Mouse (Mus musculus): ENCODE measurements around the gene Fcgr4. TPM values are rescaled to one million over a fixed set of nuclear protein-coding genes. Genes with fewer than 3 reads are reported as not detected.
A peak's percentile ranks its signal among the peaks of the same experiment; 100 is the strongest.

Gene Fcgr4
- polyA plus RNA-seq, 1 experiment from 2014 or later = 0.22 TPM

DNA sequence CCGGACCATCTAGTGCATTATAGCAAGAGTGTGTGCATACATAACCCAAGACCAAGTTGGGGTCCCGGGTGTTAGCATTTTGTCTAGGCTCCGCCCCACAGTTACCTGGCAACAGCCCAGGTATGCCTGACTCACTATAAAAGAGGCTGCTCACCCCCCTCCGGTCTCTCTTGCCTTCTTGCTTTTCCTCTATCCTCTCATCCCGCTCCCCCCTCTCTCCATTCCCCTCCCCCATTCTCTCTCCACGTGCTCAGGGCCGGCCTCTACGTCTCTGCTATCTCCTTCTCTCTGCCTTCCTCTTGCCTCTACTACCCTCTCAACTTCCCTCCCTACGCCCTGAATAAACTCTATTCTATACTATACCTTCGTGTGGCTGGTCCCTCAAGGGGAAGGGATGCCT lies 14.0 kb downstream of the Fcgr4 start:
- no peaks in the 10 kb centered on the region for H3K36me3 ChIP-seq (ENCODE audit: control insufficient read depth, insufficient read depth)
- peak; percentile 16; the same call in 1 of the 2 replicates for ATAC-seq
- H3K4me2 ChIP-seq (ENCODE audit: low read length) = peak overlapping the region; percentile 75
- peaks cover 3% of the 10 kb centered on the region; the same call in 1 of the 2 replicates for H3K27me3 ChIP-seq (replicated peaks; ENCODE audit: control insufficient read depth, insufficient read depth, low read length)
- WGBS = 4% methylated on average over 10 of the region's 10 CpGs
- H3K27ac ChIP-seq (ENCODE audit: low read length) = no peak overlapping the region
- no peaks in the 10 kb centered on the region for H3K9me3 ChIP-seq (ENCODE audit: control insufficient read depth, low read length)
- H3K4me3 ChIP-seq (replicated peaks; ENCODE audit: low read length) = peak overlapping the region; percentile 60
- H3K4me1 ChIP-seq (replicated peaks; ENCODE audit: control insufficient read depth, insufficient read depth, low read length) = peaks cover 18% of the 10 kb centered on the region
- H3K9ac ChIP-seq (replicated peaks; ENCODE audit: low read depth, low read length) = peak overlapping the region; percentile 50

GRCm38 (mm10) chr1:171033196-171033595 lies 14.5 kb downstream of the Fcgr4 start:
- peaks cover 3% of the 10 kb centered on the region; the same call in 1 of the 2 replicates for H3K27me3 ChIP-seq (replicated peaks; ENCODE audit: control insufficient read depth, insufficient read depth, low read length)
- peak overlapping the region; percentile 50 for H3K9ac ChIP-seq (replicated peaks; ENCODE audit: low read depth, low read length)
- H3K4me3 ChIP-seq (replicated peaks; ENCODE audit: low read length) = peak overlapping the region; percentile 60
- H3K4me1 ChIP-seq (replicated peaks; ENCODE audit: control insufficient read depth, insufficient read depth, low read length) = peaks cover 18% of the 10 kb centered on the region
- H3K9me3 ChIP-seq (ENCODE audit: control insufficient read depth, low read length) = no peaks in the 10 kb centered on the region
- WGBS = 0% methylated on average over 16 of the region's 16 CpGs
- peak overlapping the region; percentile 75 for H3K4me2 ChIP-seq (ENCODE audit: low read length)
- no peak; the same call in 1 of the 2 replicates for ATAC-seq
- H3K36me3 ChIP-seq (ENCODE audit: control insufficient read depth, insufficient read depth) = no peaks in the 10 kb centered on the region
- H3K27ac ChIP-seq (ENCODE audit: low read length) = no peak overlapping the region

GRCm38 (mm10) chr1:171033756-171034155 lies 15.0 kb downstream of the Fcgr4 start:
- under 1% methylated on average over 20 of the region's 20 CpGs for WGBS
- Histone ChIP-seq H3K27ac (ENCODE audit: low read length) (no peak overlapping the region), H3K9me3 (ENCODE audit: control insufficient read depth, low read length) (no peaks in the 10 kb centered on the region), H3K36me3 (ENCODE audit: control insufficient read depth, insufficient read depth) (no peaks in the 10 kb centered on the region), H3K4me3 (replicated peaks; ENCODE audit: low read length) (peak overlapping the region; percentile 60), H3K4me1 (replicated peaks; ENCODE audit: control insufficient read depth, insufficient read depth, low read length) (peaks cover 18% of the 10 kb centered on the region), H3K9ac (replicated peaks; ENCODE audit: low read depth, low read length) (peak overlapping the region; percentile 50), H3K27me3 (replicated peaks; ENCODE audit: control insufficient read depth, insufficient read depth, low read length) (peaks cover 3% of the 10 kb centered on the region; the same call in 1 of the 2 replicates), H3K4me2 (ENCODE audit: low read length) (peak overlapping the region; percentile 75)
- ATAC-seq = peak; percentile 77

GRCm38 (mm10) chr1:171034201-171034600 lies 15.5 kb downstream of the Fcgr4 start:
- peaks cover 3% of the 10 kb centered on the region; the same call in 1 of the 2 replicates for H3K27me3 ChIP-seq (replicated peaks; ENCODE audit: control insufficient read depth, insufficient read depth, low read length)
- peak overlapping the region; percentile 75 for H3K4me2 ChIP-seq (ENCODE audit: low read length)
- H3K4me1 ChIP-seq (replicated peaks; ENCODE audit: control insufficient read depth, insufficient read depth, low read length) = peaks cover 18% of the 10 kb centered on the region
- ATAC-seq = no peak
- H3K9ac ChIP-seq (replicated peaks; ENCODE audit: low read depth, low read length) = peak overlapping the region; percentile 40; the same call in 1 of the 2 replicates
- WGBS = 2% methylated on average over 11 of the region's 11 CpGs
- no peaks in the 10 kb centered on the region for H3K9me3 ChIP-seq (ENCODE audit: control insufficient read depth, low read length)
- H3K36me3 ChIP-seq (ENCODE audit: control insufficient read depth, insufficient read depth) = no peaks in the 10 kb centered on the region
- no peak overlapping the region; the same call in 1 of the 2 replicates for H3K27ac ChIP-seq (ENCODE audit: low read length)
- H3K4me3 ChIP-seq (replicated peaks; ENCODE audit: low read length) = peak overlapping the region; percentile 60

DNA sequence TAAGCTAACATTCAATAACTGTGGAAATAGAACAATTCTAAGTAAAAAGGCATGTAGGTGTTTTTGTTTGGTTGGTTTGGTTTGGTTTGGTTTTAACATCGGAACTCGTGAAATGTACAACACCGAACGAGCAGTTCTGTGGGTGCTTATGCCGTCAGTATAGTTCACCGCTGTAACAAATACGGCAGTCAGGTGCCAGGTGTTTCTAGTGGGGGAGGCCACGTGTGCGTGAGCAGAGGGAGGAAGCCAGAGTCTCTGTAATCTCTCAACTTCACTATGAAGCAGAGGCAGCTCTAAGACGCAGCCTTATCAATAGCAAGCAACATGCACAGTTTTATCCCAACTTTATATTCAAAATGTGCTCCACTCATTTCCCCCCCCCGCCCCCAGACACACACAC lies 16.9 kb downstream of the Fcgr4 start:
- WGBS = 48% methylated on average over 11 of the region's 11 CpGs
- H3K27me3 ChIP-seq (replicated peaks; ENCODE audit: control insufficient read depth, insufficient read depth, low read length) = peaks cover 3% of the 10 kb centered on the region; the same call in 1 of the 2 replicates
- H3K4me3 ChIP-seq (replicated peaks; ENCODE audit: low read length) = 0 out of 2 replicates have a peak overlapping the region, but pooled peaks have one; percentile 3
- no peak overlapping the region for H3K27ac ChIP-seq (ENCODE audit: low read length)
- peaks cover 18% of the 10 kb centered on the region for H3K4me1 ChIP-seq (replicated peaks; ENCODE audit: control insufficient read depth, insufficient read depth, low read length)
- no peak overlapping the region for H3K9ac ChIP-seq (replicated peaks; ENCODE audit: low read depth, low read length)
- peak overlapping the region; percentile 24 for H3K4me2 ChIP-seq (ENCODE audit: low read length)
- H3K36me3 ChIP-seq (ENCODE audit: control insufficient read depth, insufficient read depth) = no peaks in the 10 kb centered on the region
- H3K9me3 ChIP-seq (ENCODE audit: control insufficient read depth, low read length) = no peaks in the 10 kb centered on the region
- ATAC-seq = no peak

DNA sequence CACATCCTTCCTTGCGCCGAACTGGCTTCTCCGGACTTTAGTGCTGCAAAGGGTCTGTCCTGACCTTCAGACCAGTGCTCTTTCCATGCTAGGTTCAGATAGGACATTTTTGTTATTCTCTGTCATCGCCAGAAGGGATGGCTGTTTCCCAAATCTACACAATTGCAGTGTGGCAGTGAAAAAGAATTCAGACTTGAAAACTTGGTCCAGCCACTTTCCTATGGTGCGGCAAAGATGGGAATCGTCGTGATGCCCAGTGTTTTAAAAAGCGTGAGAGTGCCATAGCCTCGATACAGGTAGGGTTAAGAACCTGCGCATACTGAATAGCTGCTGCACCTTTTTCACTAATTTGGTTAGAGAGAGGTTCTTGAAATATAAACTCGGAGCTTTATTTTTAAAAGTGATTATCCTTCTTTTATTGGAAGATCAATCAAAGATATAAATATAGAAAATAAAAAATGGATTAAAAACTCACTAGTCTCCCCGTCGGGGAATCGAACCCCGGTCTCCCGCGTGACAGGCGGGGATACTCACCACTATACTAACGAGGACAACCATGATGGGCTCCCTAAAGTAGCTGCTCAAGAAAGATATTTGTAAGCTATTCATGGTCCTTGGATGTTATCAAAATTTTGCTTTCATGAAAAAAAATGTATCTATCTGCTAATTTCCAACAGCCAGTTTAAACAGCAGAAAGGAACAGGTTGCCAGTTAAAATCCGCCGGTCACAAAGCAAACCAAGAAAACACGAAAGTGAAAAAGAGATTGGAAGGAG lies 18.0 kb downstream of the Fcgr4 start:
- Histone ChIP-seq H3K9me3 (ENCODE audit: control insufficient read depth, low read length) (no peaks in the 10 kb centered on the region), H3K27ac (ENCODE audit: low read length) (no peak overlapping the region), H3K4me1 (replicated peaks; ENCODE audit: control insufficient read depth, insufficient read depth, low read length) (peaks cover 18% of the 10 kb centered on the region), H3K9ac (replicated peaks; ENCODE audit: low read depth, low read length) (no peak overlapping the region), H3K27me3 (replicated peaks; ENCODE audit: control insufficient read depth, insufficient read depth, low read length) (0 out of 2 replicates have a peak, but pooled peaks cover 3% of the 10 kb centered on the region), H3K4me3 (replicated peaks; ENCODE audit: low read length) (peak overlapping the region; percentile 51), H3K36me3 (ENCODE audit: control insufficient read depth, insufficient read depth) (no peaks in the 10 kb centered on the region), H3K4me2 (ENCODE audit: low read length) (peak overlapping the region; percentile 76)
- ATAC-seq = peak; percentile 45; the same call in 1 of the 2 replicates
- WGBS = 4% methylated on average over 22 of the region's 22 CpGs

DNA sequence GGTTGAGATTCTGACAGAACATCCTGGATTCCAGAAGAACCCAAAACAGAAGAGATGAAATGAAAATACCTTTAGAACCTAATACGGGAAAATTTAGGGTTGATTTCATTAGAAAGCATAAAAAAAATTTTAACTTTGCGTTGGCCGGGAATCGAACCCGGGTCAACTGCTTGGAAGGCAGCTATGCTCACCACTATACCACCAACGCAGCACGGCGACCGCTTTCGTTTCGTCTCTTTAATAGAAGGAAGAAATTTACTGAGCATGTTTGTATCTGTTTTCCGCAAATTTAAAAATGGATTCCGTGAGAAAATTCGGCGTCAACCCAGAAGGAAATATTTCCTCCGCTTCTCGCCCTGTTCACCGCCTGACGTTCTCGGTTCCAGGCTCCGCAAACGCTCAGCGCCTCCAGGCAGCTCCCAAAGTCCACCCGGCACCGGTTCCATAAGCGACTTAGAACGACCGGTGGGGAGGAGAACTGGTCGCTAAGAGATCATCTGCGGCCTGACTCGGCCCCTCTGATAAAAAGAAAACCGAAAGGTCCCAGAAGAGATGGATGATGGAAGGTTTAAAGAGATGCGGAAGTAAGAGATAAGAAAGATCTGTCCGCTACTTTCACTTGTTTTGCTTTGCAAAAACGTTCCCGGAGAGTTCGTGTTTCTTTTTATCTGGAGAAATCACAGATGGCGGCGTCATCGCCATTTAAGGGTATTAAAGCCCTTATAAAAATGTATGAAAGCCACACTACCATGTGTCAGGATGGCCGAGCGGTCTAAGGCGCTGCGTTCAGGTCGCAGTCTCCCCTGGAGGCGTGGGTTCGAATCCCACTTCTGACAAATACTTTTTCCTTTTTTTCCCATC lies 19.4 kb downstream of the Fcgr4 start:
- Histone ChIP-seq H3K9me3 (ENCODE audit: control insufficient read depth, low read length) (no peaks in the 10 kb centered on the region), H3K4me3 (replicated peaks; ENCODE audit: low read length) (peak overlapping the region; percentile 99), H3K36me3 (ENCODE audit: control insufficient read depth, insufficient read depth) (no peaks in the 10 kb centered on the region), H3K27ac (ENCODE audit: low read length) (peak overlapping the region; percentile 94), H3K4me2 (ENCODE audit: low read length) (peak overlapping the region; percentile 57), H3K9ac (replicated peaks; ENCODE audit: low read depth, low read length) (peak overlapping the region; percentile 73), H3K4me1 (replicated peaks; ENCODE audit: control insufficient read depth, insufficient read depth, low read length) (peaks cover 18% of the 10 kb centered on the region), H3K27me3 (replicated peaks; ENCODE audit: control insufficient read depth, insufficient read depth, low read length) (0 out of 2 replicates have a peak, but pooled peaks cover 3% of the 10 kb centered on the region)
- WGBS = under 1% methylated on average over 47 of the region's 47 CpGs
- peak; percentile 79 for ATAC-seq

DNA sequence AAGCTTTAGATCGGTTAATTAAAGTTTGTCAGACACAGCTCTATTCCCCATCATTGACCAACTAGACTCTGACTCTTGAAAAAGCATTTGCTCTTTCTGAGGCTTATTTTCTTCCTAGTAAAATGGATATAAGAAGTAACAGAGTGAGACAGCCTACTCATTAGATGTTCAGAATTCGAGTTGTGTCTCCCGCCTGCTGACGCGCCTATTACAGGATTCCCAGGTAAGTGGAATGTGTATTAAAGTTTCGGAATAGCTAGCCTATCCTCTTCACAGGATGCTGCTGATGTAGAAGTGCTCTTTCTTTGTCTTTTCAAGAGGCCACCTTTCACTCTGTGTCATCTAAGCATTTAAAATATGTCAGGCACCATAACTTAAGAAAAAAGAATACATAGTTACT lies 20.4 kb downstream of the Fcgr4 start:
- Histone ChIP-seq H3K9ac (replicated peaks; ENCODE audit: low read depth, low read length) (no peak overlapping the region), H3K4me2 (ENCODE audit: low read length) (no peak overlapping the region), H3K27me3 (replicated peaks; ENCODE audit: control insufficient read depth, insufficient read depth, low read length) (0 out of 2 replicates have a peak, but pooled peaks cover 3% of the 10 kb centered on the region), H3K4me3 (replicated peaks; ENCODE audit: low read length) (no peak overlapping the region), H3K27ac (ENCODE audit: low read length) (no peak overlapping the region), H3K4me1 (replicated peaks; ENCODE audit: control insufficient read depth, insufficient read depth, low read length) (peaks cover 17% of the 10 kb centered on the region), H3K36me3 (ENCODE audit: control insufficient read depth, insufficient read depth) (no peaks in the 10 kb centered on the region), H3K9me3 (ENCODE audit: control insufficient read depth, low read length) (no peaks in the 10 kb centered on the region)
- WGBS = 84% methylated on average over 6 of the region's 6 CpGs
- no peak for ATAC-seq

GRCm38 (mm10) chr1:171039880-171040279 lies 21.2 kb downstream of the Fcgr4 start:
- H3K9me3 ChIP-seq (ENCODE audit: control insufficient read depth, low read length) = no peaks in the 10 kb centered on the region
- H3K4me3 ChIP-seq (replicated peaks; ENCODE audit: low read length) = no peak overlapping the region
- H3K27ac ChIP-seq (ENCODE audit: low read length) = no peak overlapping the region
- H3K36me3 ChIP-seq (ENCODE audit: control insufficient read depth, insufficient read depth) = no peaks in the 10 kb centered on the region
- H3K27me3 ChIP-seq (replicated peaks; ENCODE audit: control insufficient read depth, insufficient read depth, low read length) = 0 out of 2 replicates have a peak, but pooled peaks cover 3% of the 10 kb centered on the region
- WGBS = 88% methylated on average over 7 of the region's 7 CpGs
- H3K4me2 ChIP-seq (ENCODE audit: low read length) = no peak overlapping the region
- no peak overlapping the region for H3K9ac ChIP-seq (replicated peaks; ENCODE audit: low read depth, low read length)
- ATAC-seq = no peak
- H3K4me1 ChIP-seq (replicated peaks; ENCODE audit: control insufficient read depth, insufficient read depth, low read length) = peaks cover 11% of the 10 kb centered on the region
